Mouse (Mus musculus) layer of hippocampus, postnatal 14 days (tissue): ENCODE measurements around the gene Hc. TPM values are rescaled to one million over a fixed set of nuclear protein-coding genes. Genes with fewer than 3 reads are reported as not detected.

Experiments
- DNase-seq, 2 experiments: peaks; one replicate each; pipeline ENCODE4 v3.0.0; 2021 to 2022; ENCODE audit warnings: low spot score in 2 of 2, mixed read lengths in 1 of 2
- total RNA-seq, 2 experiments: library from RNA; stranded (reverse); gene quantifications; 2 replicates each; pipeline ENCODE4 v1.2.3; 2021

The Hc gene
- total RNA-seq, 2 experiments from 2014 or later, result 0.18 to 0.67 TPM

DNA sequence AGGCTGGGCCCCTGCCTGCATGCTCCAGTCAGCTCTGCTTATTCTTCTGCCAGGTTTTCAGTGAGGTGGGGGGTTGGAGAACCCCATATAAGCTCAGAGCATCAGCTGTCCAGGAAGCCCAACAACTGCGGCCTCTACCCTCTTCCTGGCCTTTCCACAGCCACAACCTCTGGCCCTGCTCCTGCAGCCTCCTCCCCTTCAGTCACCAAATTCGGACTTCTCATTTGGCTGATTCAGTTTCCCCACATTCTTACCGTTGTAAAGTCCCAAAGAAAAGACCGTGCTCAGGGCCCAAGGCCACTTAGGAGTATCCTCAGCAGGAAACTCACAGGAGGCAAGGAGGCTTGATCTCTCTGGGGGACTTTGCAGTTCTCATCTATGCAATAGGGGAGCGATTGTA is 104.3 kb downstream of the Hc start:
- no peak for DNase-seq

GRCm38 (mm10) chr2:34954344-34954743 is 106.9 kb downstream of the Hc start:
- no peak for DNase-seq

- no peak for DNase-seq
These were observed 107.6 kb downstream of the Hc start for GRCm38 (mm10) chr2:34953547-34954116.

DNA sequence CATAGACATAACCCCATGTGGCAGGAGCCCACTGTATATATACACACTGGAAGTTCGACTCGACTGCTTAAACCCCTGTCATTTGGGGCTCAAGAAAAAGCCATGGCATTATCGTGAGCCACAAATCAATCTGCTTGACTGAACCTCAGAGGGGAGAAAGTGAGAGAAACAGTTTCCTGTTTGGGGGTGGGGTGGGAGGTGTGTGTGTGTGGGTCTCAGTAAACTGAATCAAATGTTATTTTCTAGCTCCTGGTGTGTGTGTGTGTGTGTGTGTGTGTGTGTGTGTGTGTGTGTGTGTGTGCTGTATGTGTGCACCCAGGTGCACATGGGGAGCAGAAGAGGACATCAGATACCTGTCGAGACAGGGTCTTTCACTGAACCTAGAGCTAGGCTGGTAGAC is 108.2 kb downstream of the Hc start:
- no peak for DNase-seq

DNA sequence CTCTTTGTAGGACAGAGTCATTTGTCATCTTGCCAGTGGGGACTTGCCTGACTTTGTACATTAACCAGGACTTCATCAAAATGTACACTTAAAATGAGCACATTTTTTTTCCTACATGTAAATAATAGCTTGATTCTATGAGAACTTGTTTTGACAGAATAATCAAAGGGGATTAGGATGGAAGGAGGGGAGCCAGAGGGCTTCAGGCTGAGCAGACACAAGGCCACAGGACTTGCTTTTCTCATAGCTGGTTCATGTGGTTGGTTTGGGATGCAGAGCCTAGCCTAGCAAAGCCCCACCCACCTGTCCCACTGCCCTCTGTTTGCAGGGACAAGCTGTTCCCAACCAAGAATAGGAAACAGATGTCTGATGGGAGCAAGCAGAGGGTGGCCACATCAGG is 109.8 kb downstream of the Hc start:
- no peak for DNase-seq

GRCm38 (mm10) chr2:34948622-34949021 is 112.6 kb downstream of the Hc start:
- no peak for DNase-seq

DNA sequence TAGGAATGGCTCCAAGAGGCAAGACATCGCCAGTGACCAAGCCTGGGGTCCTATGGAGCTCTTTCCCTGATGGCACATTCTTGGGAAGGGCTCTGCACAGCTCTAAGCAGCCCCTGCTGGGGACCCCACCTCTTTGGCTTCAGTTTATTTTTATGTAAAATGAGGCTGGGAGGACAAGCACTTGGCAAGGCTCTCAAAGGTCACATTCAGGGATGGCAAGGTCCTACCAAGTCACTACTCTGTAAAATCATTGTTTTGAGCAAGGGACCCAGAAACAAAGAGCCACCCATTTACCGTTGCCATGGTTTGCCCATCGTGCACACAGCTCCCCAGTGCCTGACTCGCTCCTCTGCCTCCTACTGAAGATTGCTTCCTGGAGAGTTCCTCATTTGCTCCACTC is 115.2 kb downstream of the Hc start:
- no peak for DNase-seq

GRCm38 (mm10) chr2:34945580-34945979 is 115.7 kb downstream of the Hc start:
- DNase-seq, result no peak

GRCm38 (mm10) chr2:34944761-34945160 is 116.5 kb downstream of the Hc start:
- DNase-seq, result no peak

GRCm38 (mm10) chr2:34943556-34944120 is 117.6 kb downstream of the Hc start:
- no peak for DNase-seq

DNA sequence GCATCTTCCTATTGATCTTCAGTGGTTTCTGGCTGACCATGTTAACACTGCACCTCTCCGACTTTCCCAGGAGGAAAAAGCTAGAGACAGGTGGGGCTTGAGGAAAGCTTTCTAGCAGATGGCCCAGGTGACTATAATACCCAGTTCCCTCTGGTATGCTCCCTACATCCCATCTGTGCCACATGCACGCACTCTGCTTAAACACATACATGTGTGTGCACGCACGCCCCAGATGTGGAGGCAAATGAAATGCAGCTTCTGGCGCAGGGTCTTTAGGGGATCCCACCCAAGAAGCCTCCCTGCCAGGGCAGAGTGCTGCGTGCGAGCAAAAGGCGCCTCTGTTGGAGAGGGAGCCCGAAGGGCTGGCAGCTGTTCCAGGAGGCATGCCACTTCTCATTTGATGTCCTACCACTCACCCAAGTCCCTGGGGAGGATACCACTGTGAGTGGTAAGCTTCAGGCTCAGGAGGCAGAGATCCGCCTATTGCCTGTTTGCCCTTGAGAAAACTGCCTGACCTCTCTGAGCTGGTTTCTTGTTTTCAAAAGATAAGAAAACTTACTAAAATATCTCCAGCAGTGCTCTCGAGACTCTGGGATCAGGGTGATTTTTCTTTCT is 120.1 kb downstream of the Hc start:
- no peak for DNase-seq

- no peak for DNase-seq
These were observed 121.0 kb downstream of the Hc start for GRCm38 (mm10) chr2:34940246-34940645.

DNA sequence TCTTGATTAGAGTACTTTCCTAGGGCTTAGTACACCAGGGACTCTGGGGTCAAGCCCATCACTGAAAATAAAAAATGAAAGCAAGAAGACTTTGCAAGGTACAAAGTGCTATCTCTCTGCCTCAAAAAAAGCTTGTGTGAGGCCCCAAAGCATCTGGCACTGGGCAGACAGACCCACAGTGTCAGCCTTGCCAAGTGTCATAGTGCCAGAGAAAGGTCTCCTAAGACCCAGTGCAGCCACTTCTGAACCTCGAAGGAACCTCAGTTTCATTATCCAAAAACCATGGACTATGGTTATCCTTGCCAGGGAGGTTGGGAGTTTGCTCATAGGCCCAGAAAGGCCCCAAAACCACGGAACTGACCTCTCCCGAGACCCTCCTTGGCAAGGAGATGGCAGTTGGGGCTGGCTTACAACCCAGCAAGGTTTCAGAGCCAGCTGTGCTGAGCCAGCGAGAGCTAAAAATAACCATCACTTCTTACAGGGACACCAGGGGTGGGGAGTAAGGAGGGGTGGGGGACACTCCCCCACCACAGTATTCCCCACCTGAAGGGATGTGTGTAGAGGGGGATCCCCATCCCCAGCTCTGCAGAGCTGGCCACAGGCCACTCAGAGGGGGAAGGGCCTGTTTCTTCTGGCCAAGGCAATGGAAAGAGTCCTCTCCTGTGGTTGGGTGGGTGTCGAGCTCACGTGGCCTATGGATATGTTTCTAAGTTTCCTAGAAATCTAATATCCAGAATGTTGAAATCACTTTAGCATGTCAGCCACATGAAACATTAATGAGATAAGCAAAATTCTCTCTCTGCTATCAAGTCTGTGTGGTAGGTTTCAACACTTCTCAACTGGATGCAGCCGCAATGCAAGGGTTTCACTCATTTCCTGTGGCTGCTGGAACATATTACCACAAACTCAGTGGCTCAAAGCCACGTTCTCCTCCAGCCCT is 122.7 kb downstream of the Hc start:
- DNase-seq, result no peak

DNA sequence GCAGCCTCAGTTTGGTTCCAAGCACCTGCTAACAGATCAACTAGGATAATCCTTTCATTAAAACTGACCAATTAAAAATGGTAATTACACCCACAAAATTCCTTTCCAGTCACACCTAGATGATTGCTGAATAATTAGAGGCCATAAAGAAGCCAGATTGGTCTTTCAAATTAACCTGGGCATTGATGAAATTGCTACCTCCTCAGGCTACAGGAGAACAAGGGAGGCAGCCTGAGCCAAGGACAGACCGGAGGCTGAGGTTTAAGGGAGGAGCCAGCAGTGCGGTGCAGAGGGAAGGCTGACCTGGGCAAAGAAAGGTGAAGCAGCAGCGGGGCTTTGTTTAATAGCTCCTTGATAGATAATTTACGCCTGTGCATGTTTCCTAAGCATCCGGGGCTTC is 123.8 kb downstream of the Hc start:
- no peak for DNase-seq

Other genes starting within 250 kb of the Hc start
- 10 to 100 TPM; 87.7 to 88.8 TPM for gene Fbxw2, start 235.1 kb downstream of the Hc start, total RNA-seq
- not detected for gene Gm34653, start 228.4 kb downstream of the Hc start, total RNA-seq
- gene Cutal, start 187.0 kb downstream of the Hc start, total RNA-seq, result 1 to 10 TPM in 1 of 2 experiments, under 1 TPM in 1; 0.65 to 1.0 TPM
- 10 to 100 TPM; 37.3 to 42.7 TPM for gene Psmd5, start 186.5 kb downstream of the Hc start, total RNA-seq
- gene Phf19, start 147.4 kb downstream of the Hc start, total RNA-seq, result 1 to 10 TPM; 1.0 to 2.2 TPM
- gene Traf1, start 99.7 kb downstream of the Hc start, total RNA-seq, result 1 to 10 TPM; 1.1 to 3.0 TPM
- gene AI182371, start 40.1 kb upstream of the Hc start, total RNA-seq, result under 1 TPM; 0.21 to 0.52 TPM
- gene Cntrl, start 48.1 kb upstream of the Hc start, total RNA-seq, result 10 to 100 TPM; 10.5 to 12.4 TPM
- gene Rab14, start 139.7 kb upstream of the Hc start, total RNA-seq, result 100 to 1,000 TPM; 229 to 234 TPM
- 10 to 100 TPM; 85.8 to 94.7 TPM for gene Gsn, start 194.9 kb upstream of the Hc start, total RNA-seq